Mouse (Mus musculus) stomach, adult 2 months (tissue): ENCODE measurements around the gene Cxcl5. TPM values are rescaled to one million over a fixed set of nuclear protein-coding genes. Genes with fewer than 3 reads are reported as not detected.

Experiments
- polyA plus RNA-seq: library from polyadenylated mRNA; depleted of rRNA; stranded (reverse); fragments of >200 nt; gene quantifications from 2 replicates; pipeline ENCODE4 v1.2.3, GENCODE M21; 2012; rRNA removed

The Cxcl5 gene
- polyA plus RNA-seq, result 0.31 and 0.42 TPM in 2 replicates

DNA sequence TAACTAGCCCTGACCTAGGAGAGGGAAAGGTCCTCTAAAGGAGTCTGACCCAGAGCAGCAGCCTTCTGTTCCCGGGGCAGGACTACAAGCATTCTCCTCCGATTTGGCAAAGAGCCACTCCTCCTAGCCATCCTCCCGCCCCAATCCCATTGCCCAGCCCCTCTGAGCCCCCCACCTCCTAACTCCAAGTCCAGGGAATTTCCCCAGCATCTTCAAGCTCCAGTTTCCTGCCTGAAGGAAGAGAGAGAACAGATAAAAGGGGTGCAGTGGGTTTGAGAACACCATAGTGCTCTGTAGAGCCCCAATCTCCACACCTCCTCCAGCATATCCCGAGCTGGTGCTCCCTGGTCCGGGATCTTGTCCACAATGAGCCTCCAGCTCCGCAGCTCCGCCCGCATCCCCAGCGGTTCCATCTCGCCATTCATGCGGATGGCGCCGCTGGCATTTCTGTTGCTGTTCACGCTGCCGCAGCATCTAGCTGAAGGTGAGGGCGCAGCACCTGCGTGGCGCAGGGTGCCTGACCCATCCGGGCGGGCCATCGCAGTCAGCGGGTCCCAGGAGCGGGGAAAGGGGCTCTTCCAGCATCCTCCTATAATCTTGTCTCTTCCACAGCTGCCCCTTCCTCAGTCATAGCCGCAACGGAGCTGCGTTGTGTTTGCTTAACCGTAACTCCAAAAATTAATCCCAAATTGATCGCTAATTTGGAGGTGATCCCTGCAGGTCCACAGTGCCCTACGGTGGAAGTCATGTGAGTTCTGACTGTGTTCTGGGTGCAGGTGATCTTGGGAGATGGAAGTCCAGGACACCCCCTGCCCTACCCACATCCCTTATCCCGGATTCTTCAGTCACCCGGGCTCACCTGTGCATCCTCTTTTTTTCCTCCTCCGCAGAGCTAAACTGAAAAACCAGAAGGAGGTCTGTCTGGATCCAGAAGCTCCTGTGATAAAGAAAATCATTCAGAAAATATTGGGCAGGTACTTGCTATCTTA, at the start of gene Cxcl5:
Gene Cxcl5, plus strand, starts transcription at position 284 of the 989 bp plus-strand sequence.

GRCm38 (mm10) chr5:90768218-90768617, 9.1 kb downstream of the Cxcl5 start, which contains the start of gene Ppbp:
TSS of gene Ppbp (plus strand) at chr5:90768518.

GRCm38 (mm10) chr5:90771880-90772653, 12.9 kb downstream of the Cxcl5 start, which contains the start of gene Pf4:
TSS of gene Pf4 (plus strand) at chr5:90772435.

DNA sequence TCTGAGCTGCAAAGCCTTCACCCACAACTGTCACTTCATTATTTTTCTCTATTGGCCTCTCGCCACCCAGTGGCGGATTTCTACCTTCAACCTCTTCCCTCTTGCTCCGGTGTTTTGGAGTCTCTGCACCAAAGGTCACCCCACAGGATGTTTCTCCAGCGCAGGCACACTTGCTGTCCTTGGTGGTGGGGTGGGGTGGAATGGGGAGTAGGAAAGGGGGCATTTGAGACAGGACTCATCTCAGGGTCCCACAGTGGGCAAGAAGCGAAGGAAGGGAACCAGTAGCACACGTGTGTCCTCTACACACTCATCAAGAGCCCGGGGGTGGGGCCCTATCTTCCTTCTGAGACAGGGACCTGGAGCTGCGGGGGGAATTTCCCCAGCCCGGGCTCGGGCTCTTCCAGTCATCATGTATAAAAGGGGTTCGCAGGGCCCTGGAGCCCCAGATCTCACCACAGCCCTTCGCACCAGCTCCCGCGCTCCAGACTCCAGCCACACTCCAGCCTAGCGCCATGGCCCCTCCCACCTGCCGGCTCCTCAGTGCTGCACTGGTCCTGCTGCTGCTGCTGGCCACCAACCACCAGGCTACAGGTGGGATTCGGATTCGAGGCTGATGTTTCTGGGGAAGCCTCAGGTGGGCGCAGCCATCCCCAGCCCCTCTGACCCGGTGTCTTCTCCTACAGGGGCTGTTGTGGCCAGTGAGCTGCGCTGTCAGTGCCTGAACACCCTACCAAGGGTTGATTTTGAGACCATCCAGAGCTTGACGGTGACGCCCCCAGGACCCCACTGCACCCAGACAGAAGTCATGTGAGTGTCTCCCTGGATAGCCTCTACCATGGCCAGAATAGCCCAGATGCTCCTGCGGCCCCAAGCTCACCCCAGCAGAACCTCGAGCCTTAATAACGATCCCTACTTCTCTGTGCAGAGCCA, 26.8 kb downstream of the Cxcl5 start, which contains the start of gene Cxcl3:
Gene Cxcl3, plus strand, starts transcription at position 445 of the 930 bp plus-strand sequence.

GRCm38 (mm10) chr5:90794195-90794625, 35.0 kb downstream of the Cxcl5 start, which contains the start of gene Cxcl15:
TSS of gene Cxcl15 (plus strand) at chr5:90794534.

Other genes with a start within 250 kb of the Cxcl5 start
- gene Afm, start 240.4 kb upstream of the Cxcl5 start, polyA plus RNA-seq, result 0.02 and 0.09 TPM in 2 replicates
- gene 5830473C10Rik, start 198.3 kb upstream of the Cxcl5 start, polyA plus RNA-seq, result 0.06 TPM in 1 of 2 replicates, not detected in the other
- gene Rassf6, start 118.7 kb upstream of the Cxcl5 start, polyA plus RNA-seq, result 0.52 and 1.2 TPM in 2 replicates
- gene Ppbp, start 9.2 kb downstream of the Cxcl5 start, polyA plus RNA-seq, result 1.2 and 1.7 TPM in 2 replicates
- 11.5 and 12.6 TPM in 2 replicates for gene Pf4, start 13.1 kb downstream of the Cxcl5 start, polyA plus RNA-seq
- 0.15 and 0.44 TPM in 2 replicates for gene Cxcl3, start 26.7 kb downstream of the Cxcl5 start, polyA plus RNA-seq
- 0.05 TPM in 1 of 2 replicates, not detected in the other for gene Cxcl15, start 35.2 kb downstream of the Cxcl5 start, polyA plus RNA-seq
- 0.38 and 0.61 TPM in 2 replicates for gene Cxcl1, start 131.9 kb downstream of the Cxcl5 start, polyA plus RNA-seq
- 0.28 and 2.1 TPM in 2 replicates for gene Cxcl2, start 144.5 kb downstream of the Cxcl5 start, polyA plus RNA-seq
- 15.3 and 39.5 TPM in 2 replicates for gene Mthfd2l, start 171.8 kb downstream of the Cxcl5 start, polyA plus RNA-seq